Mouse (Mus musculus) kidney, embryonic 16.5 days (tissue): ENCODE measurements around the gene Pecr. TPM values are rescaled to one million over a fixed set of nuclear protein-coding genes. Genes with fewer than 3 reads are reported as not detected.

Experiments
- ATAC-seq: fragments of 200-750 bp; cut with Nextera tagmentation; 2 replicates; pipeline ENCODE4 v1.8.0; 2017; ENCODE audit warnings: moderate TSS enrichment; ENCODE audit not compliant: low FRiP score, low TSS enrichment
- H3K27ac ChIP-seq: fragments of 300-500 bp; sonication (generic); 2 replicates; pipeline ENCODE4 v1.5.1; 2014; ENCODE audit warnings: low read length
- H3K27me3 ChIP-seq: fragments of 300-500 bp; sonication (generic); 2 replicates; pipeline ENCODE4 v1.6.1; 2014; ENCODE audit warnings: low read length, control low read depth, mixed read lengths; ENCODE audit not compliant: insufficient read depth
- H3K36me3 ChIP-seq: fragments of 300-500 bp; sonication (generic); 2 replicates; pipeline ENCODE4 v1.6.1; 2014; ENCODE audit warnings: low read length, control low read depth, mixed read lengths; ENCODE audit not compliant: insufficient read depth
- H3K4me1 ChIP-seq: fragments of 300-500 bp; sonication (generic); 2 replicates; pipeline ENCODE4 v1.6.1; 2014; ENCODE audit warnings: low read length, control low read depth, mixed read lengths; ENCODE audit not compliant: insufficient read depth
- H3K4me2 ChIP-seq: fragments of 300-500 bp; sonication (generic); replicated peaks from 2 replicates; pipeline ENCODE4 v1.6.1; 2014; ENCODE audit warnings: low read depth, low read length
- H3K4me3 ChIP-seq: fragments of 300-500 bp; sonication (generic); 2 replicates; pipeline ENCODE4 v1.5.1; 2014; ENCODE audit warnings: mild to moderate bottlenecking, low read length
- H3K9ac ChIP-seq: fragments of 300-500 bp; sonication (generic); replicated peaks from 2 replicates; pipeline ENCODE4 v1.6.1; 2014; ENCODE audit warnings: low read length
- H3K9me3 ChIP-seq: fragments of 300-500 bp; sonication (generic); 2 replicates; pipeline ENCODE4 v1.6.1; 2016; ENCODE audit warnings: low read length, control low read depth
- WGBS: fragments of 180-500 bp; shearing (Covaris S2); extraction: QIAGEN DNeasy Blood & Tissue Kit; methylation state at CpG from one replicate; pipeline ENCODE4 v1.1.7; 2014; 5-methylcytosine and 5-hydroxymethylcytosine counted together
- polyA plus RNA-seq: library from polyadenylated mRNA; unstranded; fragments of >200 nt; fragmentation: Nextera tagmentation; extraction: Ambion mirVana; gene quantifications from 2 replicates; pipeline ENCODE4 v1.2.1, GENCODE M21; 2015

Pecr gene
- polyA plus RNA-seq, 1 experiment from 2014 or later, result 70.7 TPM

DNA sequence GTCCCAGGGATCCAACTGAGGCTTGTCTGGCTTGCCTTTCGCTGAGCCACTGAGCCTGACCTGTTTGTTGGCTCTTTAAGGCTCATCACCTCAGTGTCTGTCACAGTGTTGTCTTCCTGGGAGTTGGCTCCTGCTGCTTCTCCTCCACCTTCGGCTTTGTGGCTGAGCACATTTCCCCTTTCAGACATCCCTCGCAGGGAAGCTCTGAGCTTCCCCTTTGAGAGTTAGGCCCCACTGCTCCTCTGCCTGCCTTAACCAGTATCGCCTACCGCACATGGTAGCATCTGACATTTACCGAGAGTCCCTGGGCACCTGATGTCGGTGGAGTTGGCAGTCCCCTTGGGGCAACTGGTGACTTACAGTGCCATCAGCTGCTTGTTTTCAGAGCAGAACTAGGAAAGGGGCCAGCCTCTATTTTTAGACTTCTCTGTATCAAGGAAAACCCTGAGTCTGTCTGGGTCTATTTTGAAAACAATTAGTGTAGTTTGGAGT is 69.6 kb downstream of the Pecr start:
- H3K36me3 ChIP-seq, result no peaks in the 10 kb centered on the region
- H3K9ac ChIP-seq, result no peak overlapping the region
- 67% methylated on average over 7 of the region's 7 CpGs for WGBS
- H3K4me3 ChIP-seq, result no peak overlapping the region
- H3K27ac ChIP-seq, result no peak overlapping the region
- 0 out of 2 replicates have a peak, but pooled peaks cover 15% of the 10 kb centered on the region for H3K4me1 ChIP-seq
- no peaks in the 10 kb centered on the region for H3K27me3 ChIP-seq
- no peak overlapping the region for H3K4me2 ChIP-seq
- ATAC-seq, result no peak
- H3K9me3 ChIP-seq, result no peaks in the 10 kb centered on the region

DNA sequence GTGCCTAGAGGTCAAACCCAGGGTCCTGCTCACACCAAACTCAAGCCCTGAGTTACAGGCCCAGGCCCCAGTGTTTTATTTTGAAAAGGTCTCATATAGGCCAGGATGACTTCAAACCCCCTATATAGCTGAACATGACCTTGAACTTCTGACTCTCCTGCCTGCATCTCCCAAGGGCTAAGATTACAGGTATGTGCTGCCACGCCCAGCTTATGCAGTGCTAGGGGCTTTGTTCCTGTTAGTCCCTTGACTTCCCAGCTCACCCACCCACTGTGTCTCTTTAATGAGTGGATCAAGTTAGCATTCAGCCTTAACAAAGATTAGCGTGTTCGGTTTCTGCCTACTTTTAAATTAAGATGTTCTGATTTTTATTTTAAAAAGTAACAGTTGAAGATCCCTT is 70.2 kb downstream of the Pecr start:
- H3K27me3 ChIP-seq, result no peaks in the 10 kb centered on the region
- H3K36me3 ChIP-seq, result no peaks in the 10 kb centered on the region
- no peak overlapping the region for H3K27ac ChIP-seq
- H3K4me1 ChIP-seq, result 0 out of 2 replicates have a peak, but pooled peaks cover 15% of the 10 kb centered on the region
- 94% methylated on average over 3 of the region's 3 CpGs for WGBS
- no peak for ATAC-seq
- H3K9me3 ChIP-seq, result no peaks in the 10 kb centered on the region
- no peak overlapping the region for H3K4me2 ChIP-seq
- H3K9ac ChIP-seq, result no peak overlapping the region
- no peak overlapping the region for H3K4me3 ChIP-seq

DNA sequence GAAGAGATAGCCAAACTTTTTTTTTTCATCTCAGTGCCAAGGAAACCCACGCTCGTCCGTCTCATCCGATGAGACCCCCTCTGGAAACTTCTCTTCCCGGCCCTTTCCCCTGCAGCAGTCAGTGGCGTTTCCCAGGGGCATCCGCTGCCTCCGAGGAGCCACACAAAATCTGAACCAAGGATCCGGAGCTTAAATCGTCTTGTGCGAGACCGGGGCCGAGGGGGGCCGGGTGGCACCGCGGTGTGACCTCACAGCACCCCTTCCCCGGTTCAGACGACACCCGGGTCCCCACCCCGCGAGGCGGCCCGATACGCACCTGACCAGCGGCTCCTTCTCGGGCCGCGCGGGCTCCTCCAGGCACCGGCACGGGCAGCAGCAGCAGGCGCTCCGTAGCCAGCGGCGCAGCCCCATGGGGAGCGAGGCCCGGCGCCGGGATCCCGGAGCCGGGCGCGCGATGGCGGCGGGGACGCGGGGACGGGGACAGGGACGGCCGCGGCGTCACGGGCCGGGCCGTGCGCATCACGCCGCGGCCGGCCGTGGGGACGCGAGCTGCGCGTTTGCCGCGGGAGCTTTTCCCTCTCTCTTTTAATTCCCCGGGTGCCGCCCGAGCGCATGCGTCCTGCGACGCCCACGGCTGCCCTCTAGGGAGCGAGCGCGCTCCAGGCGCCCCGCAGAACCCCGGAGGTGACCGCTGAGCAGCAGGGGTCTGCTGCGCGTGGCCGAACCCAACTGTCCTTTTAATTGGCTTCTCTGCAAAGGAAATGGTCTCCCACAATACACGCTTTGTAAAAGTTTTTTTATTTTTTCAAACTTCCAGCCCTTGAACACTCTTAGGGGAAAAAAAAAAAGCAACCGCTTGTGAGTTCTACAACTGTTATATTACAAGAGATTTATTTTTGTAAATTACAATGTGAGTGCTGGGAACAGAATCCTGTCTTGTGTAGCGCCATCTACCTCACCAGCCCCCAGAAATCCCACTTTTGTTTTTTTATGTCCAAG is 72.1 kb downstream of the Pecr start, which contains the start of gene Mreg:
Gene Mreg (minus strand): TSS at position 607 of the 999 bp plus-strand sequence.
- peak within 1 kb of the TSS; percentile 77 for H3K4me3 ChIP-seq
- peak within 1 kb of the TSS; percentile 99 for H3K4me2 ChIP-seq
- under 1% methylated on average over 77 of the region's 89 CpGs for WGBS
- no peaks in the 10 kb centered on the region for H3K27me3 ChIP-seq
- H3K9ac ChIP-seq, result peak within 1 kb of the TSS; percentile 79
- 0 out of 2 replicates have a peak, but pooled peaks cover 15% of the 10 kb centered on the region for H3K4me1 ChIP-seq
- H3K9me3 ChIP-seq, result no peaks in the 10 kb centered on the region
- H3K36me3 ChIP-seq, result no peaks in the 10 kb centered on the region
- peak within 1 kb of the TSS; percentile 29; the same call in 1 of the 2 replicates for H3K27ac ChIP-seq
- ATAC-seq, result peak; percentile 89; the same call in 1 of the 2 replicates

DNA sequence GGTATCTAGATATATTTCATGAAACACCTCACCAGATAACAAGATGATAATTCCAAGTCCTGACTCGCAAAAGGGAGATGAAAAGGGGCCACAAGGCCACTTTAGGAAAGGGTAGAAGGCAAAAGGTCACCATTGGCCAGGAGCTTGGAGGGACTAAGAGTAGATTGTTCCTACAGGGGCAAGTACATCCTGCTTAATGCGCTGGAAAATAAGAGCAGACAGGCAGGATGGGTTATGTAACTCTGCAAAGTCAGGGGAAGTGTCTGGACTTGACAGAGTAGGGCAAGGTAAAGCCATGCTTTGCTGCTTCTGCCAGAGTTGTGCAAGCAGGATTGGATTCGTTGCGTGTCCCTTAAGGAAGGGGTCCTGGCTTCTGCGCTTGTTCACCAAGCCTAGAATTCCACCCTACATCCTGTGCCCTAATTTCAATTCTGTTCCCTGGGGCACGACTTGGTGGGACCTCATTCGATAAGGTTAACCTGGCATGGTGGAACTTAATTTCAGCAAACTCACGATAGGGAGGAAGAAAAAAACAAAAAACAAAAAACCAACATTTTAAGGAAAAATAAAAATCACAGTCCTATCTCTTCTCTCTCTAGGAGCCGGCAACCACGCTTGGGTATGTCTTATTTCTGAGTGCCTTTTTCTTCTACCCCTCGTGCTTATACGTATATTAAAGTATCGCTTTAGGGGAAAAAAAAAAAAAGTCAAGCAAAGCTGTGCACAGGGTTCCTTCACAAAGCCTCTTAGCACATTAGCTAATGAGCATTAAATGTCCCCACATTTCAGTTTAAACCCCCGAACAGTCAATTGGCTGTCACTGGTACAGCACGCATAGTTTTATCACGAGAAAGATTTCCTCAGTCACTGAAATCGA is 73.1 kb downstream of the Pecr start:
- H3K9me3 ChIP-seq, result no peaks in the 10 kb centered on the region
- no peaks in the 10 kb centered on the region for H3K27me3 ChIP-seq
- peak overlapping the region; percentile 99 for H3K4me2 ChIP-seq
- peak overlapping the region; percentile 77 for H3K4me3 ChIP-seq
- H3K27ac ChIP-seq, result no peak overlapping the region
- ATAC-seq, result no peak
- H3K36me3 ChIP-seq, result no peaks in the 10 kb centered on the region
- H3K9ac ChIP-seq, result peak overlapping the region; percentile 79
- H3K4me1 ChIP-seq, result 0 out of 2 replicates have a peak, but pooled peaks cover 15% of the 10 kb centered on the region
- 21% methylated on average over 17 of the region's 17 CpGs for WGBS

Other genes starting within 250 kb of the Pecr start
- gene Mreg, start 72.0 kb downstream of the Pecr start, polyA plus RNA-seq, result 5.2 and 5.3 TPM in 2 replicates
- gene Tmem169, start 55 bp upstream of the Pecr start, polyA plus RNA-seq, result 5.8 and 5.9 TPM in 2 replicates
- 55.1 and 58.5 TPM in 2 replicates for gene Xrcc5, start 23.1 kb upstream of the Pecr start, polyA plus RNA-seq